Mouse (Mus musculus) megakaryocyte, embryonic 14.5 days (primary cell): Measurements from ENCODE around the gene Olfr1353. TPM values are rescaled to one million over a fixed set of nuclear protein-coding genes. Genes with fewer than 3 reads are reported as not detected.
"Not testable (repeated sequence)": the region's sequence is repeated elsewhere in the genome, so short reads cannot be mapped to it uniquely, and the experiment has no call there.

ENCODE experiments used
- H3K27me3 ChIP-seq: replicated peaks from 2 replicates; pipeline ENCODE3; 2012; ENCODE audit warnings: inconsistent platforms
- H3K36me3 ChIP-seq: replicated peaks from 2 replicates; pipeline ENCODE3; 2012; ENCODE audit warnings: low read length, inconsistent platforms, mixed read lengths
- H3K4me1 ChIP-seq: 2 replicates; pipeline ENCODE4 v1.6.1; 2012; ENCODE audit warnings: inconsistent platforms
- H3K4me3 ChIP-seq: replicated peaks from 2 replicates; pipeline ENCODE3; 2012; ENCODE audit warnings: moderate library complexity, mild to moderate bottlenecking, inconsistent platforms
- H3K9me3 ChIP-seq: 2 replicates; pipeline ENCODE4 v1.6.1; 2012; ENCODE audit warnings: inconsistent platforms
- FLI1 ChIP-seq: IDR thresholded peaks from 2 replicates; pipeline ENCODE4 v1.6.1; 2012; ENCODE audit warnings: low read length, inconsistent platforms, mixed read lengths
- GATA1 ChIP-seq: IDR thresholded peaks from 3 replicates; pipeline ENCODE4 v1.6.1; 2012; ENCODE audit warnings: mixed read lengths, low read length, inconsistent platforms, borderline replicate concordance
- polyA plus RNA-seq: library from polyadenylated mRNA; stranded (reverse); fragments of >175 nt; gene quantifications from 2 replicates; pipeline ENCODE4 v1.2.3, GENCODE M21; 2012; ENCODE audit warnings: low replicate concordance; ENCODE audit not compliant: insufficient read depth

Olfr1353 gene
- not detected in 2 replicates for polyA plus RNA-seq

GRCm38 (mm10) chr10:78963009-78963408 lies at the start of gene Olfr1353:
Gene Olfr1353, plus strand, starts transcription at chr10:78963309.
- H3K4me1 ChIP-seq, H3K9me3 ChIP-seq, H3K4me3 ChIP-seq, H3K27me3 ChIP-seq, H3K36me3 ChIP-seq: not testable (repeated sequence)

- H3K27me3 ChIP-seq, H3K36me3 ChIP-seq, H3K4me3 ChIP-seq, H3K9me3 ChIP-seq, H3K4me1 ChIP-seq: not testable (repeated sequence)
Measured at GRCm38 (mm10) chr10:78950336-78950735, 12.8 kb upstream of the Olfr1353 start, which contains the start of gene Olfr8. Gene Olfr8, plus strand, starts transcription at chr10:78950636.

GRCm38 (mm10) chr10:78980750-78981149 lies 17.6 kb downstream of the Olfr1353 start, which contains the start of gene Olfr1352:
Gene Olfr1352, plus strand, starts transcription at chr10:78981050.
- Histone ChIP-seq H3K4me1 (no peaks in the 10 kb centered on the region), H3K9me3 (no peaks in the 10 kb centered on the region), H3K4me3 (no peak within 1 kb of the TSS), H3K27me3 (no peaks in the 10 kb centered on the region), H3K36me3 (no peaks in the 10 kb centered on the region)
- TF ChIP-seq GATA1 (no peak), FLI1 (no peak)

GRCm38 (mm10) chr10:79012172-79012571 lies 49.1 kb downstream of the Olfr1353 start, which contains the start of gene Olfr1351:
Gene Olfr1351, plus strand, starts transcription at chr10:79012472.
- H3K9me3 ChIP-seq = no peaks in the 10 kb centered on the region
- TF ChIP-seq GATA1 (no peak), FLI1 (no peak)
- H3K27me3 ChIP-seq = no peaks in the 10 kb centered on the region
- H3K4me3 ChIP-seq = no peak within 1 kb of the TSS
- H3K4me1 ChIP-seq = no peaks in the 10 kb centered on the region
- no peaks in the 10 kb centered on the region for H3K36me3 ChIP-seq

Other genes starting within 250 kb of the Olfr1353 start
- not detected in 2 replicates for gene Casp14, start 245.0 kb upstream of the Olfr1353 start, polyA plus RNA-seq
- gene Ccdc105, start 210.2 kb upstream of the Olfr1353 start, polyA plus RNA-seq = not detected in 2 replicates
- not detected in 2 replicates for gene Slc1a6, start 182.8 kb upstream of the Olfr1353 start, polyA plus RNA-seq
- not detected in 2 replicates for gene Olfr1356, start 111.1 kb upstream of the Olfr1353 start, polyA plus RNA-seq
- not detected in 2 replicates for gene Olfr1355, start 87.8 kb upstream of the Olfr1353 start, polyA plus RNA-seq
- not detected in 2 replicates for gene Olfr1354, start 50.1 kb upstream of the Olfr1353 start, polyA plus RNA-seq
- gene Olfr8, start 12.7 kb upstream of the Olfr1353 start, polyA plus RNA-seq = not detected in 2 replicates
- gene Olfr1352, start 17.7 kb downstream of the Olfr1353 start, polyA plus RNA-seq = not detected in 2 replicates
- gene Olfr1351, start 49.2 kb downstream of the Olfr1353 start, polyA plus RNA-seq = not detected in 2 replicates
- gene Olfr57, start 65.4 kb downstream of the Olfr1353 start, polyA plus RNA-seq = not detected in 2 replicates
- not detected in 2 replicates for gene 2610008E11Rik, start 134.3 kb downstream of the Olfr1353 start, polyA plus RNA-seq
- gene Vmn2r80, start 185.5 kb downstream of the Olfr1353 start, polyA plus RNA-seq = not detected in 2 replicates